Mouse (Mus musculus): ENCODE results near the gene Mcpt8. TPM values are rescaled to one million over a fixed set of nuclear protein-coding genes. Genes with fewer than 3 reads are reported as not detected.
"Not testable (repeated sequence)": the region's sequence is repeated elsewhere in the genome, so short reads cannot be mapped to it uniquely, and the experiment has no call there.

The Mcpt8 gene
- polyA plus RNA-seq, 1 experiment: not detected

DNA sequence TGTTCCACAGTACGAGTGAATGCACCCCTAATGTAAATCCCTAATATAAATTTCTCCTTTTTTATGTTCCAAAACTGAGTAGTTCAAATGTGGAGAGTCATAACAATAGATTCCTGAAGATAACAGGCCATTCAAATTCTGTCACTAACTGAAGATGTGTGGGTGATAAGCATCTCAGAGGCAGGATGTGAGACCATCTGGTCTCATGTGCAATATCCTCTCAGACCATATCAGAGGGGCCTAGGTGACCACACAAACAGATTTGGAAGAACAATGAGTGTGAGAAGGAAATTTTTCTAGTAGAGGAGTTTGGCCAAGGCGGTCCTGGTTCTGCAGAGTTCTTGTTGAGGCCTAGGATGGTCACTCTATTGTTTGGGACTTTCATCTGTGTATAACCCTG lies 8.3 kb upstream of the Mcpt8 start:
- H3K4me3 ChIP-seq (ENCODE audit: low read depth, low read length): no peak overlapping the region
- no peaks in the 10 kb centered on the region for H3K4me1 ChIP-seq (ENCODE audit: control insufficient read depth, insufficient read depth, low read length)
- H3K9me3 ChIP-seq (replicated peaks; ENCODE audit: control insufficient read depth, insufficient read depth, low read length, poor library complexity, severe bottlenecking): 0 out of 2 replicates have a peak, but pooled peaks cover 4% of the 10 kb centered on the region
- TF ChIP-seq POLR2A (IDR thresholded peaks at IDR 0.05; ENCODE audit: insufficient read depth, low read length): no peak
- no peak for TF ChIP-seq EP300 (IDR thresholded peaks at IDR 0.05; ENCODE audit: insufficient read depth, low read depth, low read length)
- no peak for TF ChIP-seq CTCF (IDR thresholded peaks at IDR 0.05; ENCODE audit: low read depth, low read length)
- H3K36me3 ChIP-seq (ENCODE audit: control insufficient read depth, insufficient read depth, low read length, poor library complexity, severe bottlenecking): no peaks in the 10 kb centered on the region
- no peak overlapping the region for H3K9ac ChIP-seq (ENCODE audit: low read depth, poor library complexity, severe bottlenecking)
- no peaks in the 10 kb centered on the region for H3K27me3 ChIP-seq (ENCODE audit: control insufficient read depth, insufficient read depth, low read length, poor library complexity, severe bottlenecking)
- no peak overlapping the region for H3K27ac ChIP-seq (ENCODE audit: insufficient read depth, low read length)

DNA sequence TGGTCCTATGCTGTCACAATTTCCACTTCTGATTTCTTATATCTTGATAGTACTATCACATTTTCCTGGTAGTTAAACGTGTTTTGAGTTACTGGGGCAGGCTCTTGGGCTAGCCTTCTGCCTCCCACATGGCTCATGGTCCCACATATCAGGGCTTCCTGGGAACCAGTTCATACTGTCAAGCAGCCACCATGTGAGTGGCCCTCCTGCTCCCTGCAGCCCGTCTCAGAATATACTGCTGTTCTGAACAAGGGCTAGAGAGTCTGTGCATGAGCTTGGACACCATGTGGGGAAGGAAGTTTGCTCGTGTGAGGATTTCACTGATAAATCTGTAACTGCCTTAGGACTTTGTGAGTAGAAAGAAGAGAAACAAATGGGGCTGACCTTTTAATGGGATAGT lies 1.6 kb upstream of the Mcpt8 start:
- Histone ChIP-seq H3K4me1 (ENCODE audit: control insufficient read depth, insufficient read depth, low read length) (no peaks in the 10 kb centered on the region), H3K9ac (ENCODE audit: low read depth, poor library complexity, severe bottlenecking) (no peak overlapping the region), H3K27me3 (ENCODE audit: control insufficient read depth, insufficient read depth, low read length, poor library complexity, severe bottlenecking) (no peaks in the 10 kb centered on the region; the same call in 1 of the 2 replicates), H3K4me3 (ENCODE audit: low read depth, low read length) (no peak overlapping the region), H3K9me3 (replicated peaks; ENCODE audit: control insufficient read depth, insufficient read depth, low read length, poor library complexity, severe bottlenecking) (no peaks in the 10 kb centered on the region), H3K27ac (ENCODE audit: insufficient read depth, low read length) (no peak overlapping the region), H3K36me3 (ENCODE audit: control insufficient read depth, insufficient read depth, low read length, poor library complexity, severe bottlenecking) (no peaks in the 10 kb centered on the region)
- no peak for TF ChIP-seq POLR2A (IDR thresholded peaks at IDR 0.05; ENCODE audit: insufficient read depth, low read length)
- TF ChIP-seq CTCF (IDR thresholded peaks at IDR 0.05; ENCODE audit: low read depth, low read length): no peak
- TF ChIP-seq EP300 (IDR thresholded peaks at IDR 0.05; ENCODE audit: insufficient read depth, low read depth, low read length): no peak

DNA sequence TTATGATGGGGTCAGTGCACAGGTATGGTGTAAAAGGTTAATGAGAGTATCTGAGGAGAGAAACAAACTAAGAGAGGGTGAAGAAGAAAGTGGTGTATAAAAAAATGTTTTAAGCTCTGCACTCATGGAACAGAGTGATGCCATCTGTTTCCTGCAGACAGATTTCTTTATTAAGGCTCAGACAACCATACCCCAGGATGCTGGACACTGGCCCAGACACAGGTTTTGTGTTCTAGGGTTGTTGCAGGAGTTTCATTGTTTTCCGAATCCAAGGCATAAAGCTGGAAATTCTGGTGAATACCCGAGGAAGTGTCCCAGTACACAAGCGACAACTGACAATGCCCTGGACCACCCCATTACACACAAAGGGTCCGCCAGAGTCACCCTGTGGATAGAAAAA lies 3.1 kb downstream of the Mcpt8 start:
- Histone ChIP-seq H3K4me3 (ENCODE audit: low read depth, low read length) (no peak overlapping the region), H3K9me3 (replicated peaks; ENCODE audit: control insufficient read depth, insufficient read depth, low read length, poor library complexity, severe bottlenecking) (no peaks in the 10 kb centered on the region), H3K27ac (ENCODE audit: insufficient read depth, low read length) (no peak overlapping the region), H3K36me3 (ENCODE audit: control insufficient read depth, insufficient read depth, low read length, poor library complexity, severe bottlenecking) (no peaks in the 10 kb centered on the region), H3K27me3 (ENCODE audit: control insufficient read depth, insufficient read depth, low read length, poor library complexity, severe bottlenecking) (no peaks in the 10 kb centered on the region; the same call in 1 of the 2 replicates), H3K4me1 (ENCODE audit: control insufficient read depth, insufficient read depth, low read length) (no peaks in the 10 kb centered on the region), H3K9ac (ENCODE audit: low read depth, poor library complexity, severe bottlenecking) (no peak overlapping the region)
- TF ChIP-seq CTCF (IDR thresholded peaks at IDR 0.05; ENCODE audit: low read depth, low read length) (no peak), POLR2A (IDR thresholded peaks at IDR 0.05; ENCODE audit: insufficient read depth, low read length) (no peak), EP300 (IDR thresholded peaks at IDR 0.05; ENCODE audit: insufficient read depth, low read depth, low read length) (no peak)

DNA sequence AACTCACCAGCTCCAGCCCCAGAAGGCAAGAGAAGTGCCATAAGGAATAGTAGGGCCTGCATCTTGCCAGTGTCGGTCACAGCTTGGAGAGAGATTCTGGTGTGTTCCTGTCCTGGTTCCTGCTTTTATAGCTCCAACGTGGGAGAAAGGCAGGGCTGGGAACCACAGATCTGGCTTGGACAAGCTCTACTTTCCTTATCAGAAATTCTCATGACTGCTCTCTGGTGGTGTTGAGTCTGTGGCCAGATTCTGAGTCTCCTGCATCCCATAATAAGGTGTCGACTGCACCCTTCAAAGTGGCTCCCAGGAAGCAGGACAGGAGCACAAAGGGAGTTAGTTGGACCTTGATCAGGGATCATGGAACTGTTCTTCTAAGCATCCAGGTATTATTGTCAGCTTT lies 22.9 kb downstream of the Mcpt8 start, which contains the start of gene Mcpt4:
TSS of gene Mcpt4 (minus strand) at position 101 of the 400 bp plus-strand sequence.
- not testable (repeated sequence) for H3K27me3 ChIP-seq (ENCODE audit: control insufficient read depth, insufficient read depth, low read length, poor library complexity, severe bottlenecking); H3K4me3 ChIP-seq (ENCODE audit: low read depth, low read length); H3K9me3 ChIP-seq (replicated peaks; ENCODE audit: control insufficient read depth, insufficient read depth, low read length, poor library complexity, severe bottlenecking); H3K4me1 ChIP-seq (ENCODE audit: control insufficient read depth, insufficient read depth, low read length); H3K27ac ChIP-seq (ENCODE audit: insufficient read depth, low read length); H3K36me3 ChIP-seq (ENCODE audit: control insufficient read depth, insufficient read depth, low read length, poor library complexity, severe bottlenecking); H3K9ac ChIP-seq (ENCODE audit: low read depth, poor library complexity, severe bottlenecking)

DNA sequence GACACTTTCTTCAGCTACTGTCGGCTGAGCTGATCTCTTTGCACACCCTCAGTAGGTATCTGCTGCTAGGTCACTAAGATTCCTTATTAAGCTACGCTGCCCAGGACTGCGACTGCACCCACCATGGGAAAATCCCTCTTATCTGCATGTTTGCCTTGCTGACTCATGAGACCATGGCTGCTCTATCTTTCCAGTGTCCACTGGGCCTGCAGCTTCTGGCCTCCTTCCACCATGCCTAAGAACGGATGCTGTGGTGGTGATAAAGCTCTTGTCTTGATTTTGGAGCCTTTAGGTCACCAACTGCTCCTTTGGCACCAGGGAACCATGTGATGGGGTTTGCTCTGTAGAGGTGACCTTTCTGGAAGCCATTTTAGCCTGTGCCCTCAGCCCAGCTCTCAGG lies 27.4 kb downstream of the Mcpt8 start:
- no peaks in the 10 kb centered on the region for H3K4me1 ChIP-seq (ENCODE audit: control insufficient read depth, insufficient read depth, low read length)
- no peak overlapping the region for H3K27ac ChIP-seq (ENCODE audit: insufficient read depth, low read length)
- H3K4me3 ChIP-seq (ENCODE audit: low read depth, low read length): no peak overlapping the region
- no peak overlapping the region for H3K9ac ChIP-seq (ENCODE audit: low read depth, poor library complexity, severe bottlenecking)
- no peaks in the 10 kb centered on the region for H3K27me3 ChIP-seq (ENCODE audit: control insufficient read depth, insufficient read depth, low read length, poor library complexity, severe bottlenecking)
- no peak for TF ChIP-seq POLR2A (IDR thresholded peaks at IDR 0.05; ENCODE audit: insufficient read depth, low read length)
- no peak for TF ChIP-seq CTCF (IDR thresholded peaks at IDR 0.05; ENCODE audit: low read depth, low read length)
- no peak for TF ChIP-seq EP300 (IDR thresholded peaks at IDR 0.05; ENCODE audit: insufficient read depth, low read depth, low read length)
- H3K9me3 ChIP-seq (replicated peaks; ENCODE audit: control insufficient read depth, insufficient read depth, low read length, poor library complexity, severe bottlenecking): no peaks in the 10 kb centered on the region
- no peaks in the 10 kb centered on the region for H3K36me3 ChIP-seq (ENCODE audit: control insufficient read depth, insufficient read depth, low read length, poor library complexity, severe bottlenecking)

- H3K27ac ChIP-seq (ENCODE audit: insufficient read depth, low read length): no peak overlapping the region
- no peak overlapping the region for H3K4me3 ChIP-seq (ENCODE audit: low read depth, low read length)
- H3K27me3 ChIP-seq (ENCODE audit: control insufficient read depth, insufficient read depth, low read length, poor library complexity, severe bottlenecking): no peaks in the 10 kb centered on the region
- no peak overlapping the region for H3K9ac ChIP-seq (ENCODE audit: low read depth, poor library complexity, severe bottlenecking)
- TF ChIP-seq EP300 (IDR thresholded peaks at IDR 0.05; ENCODE audit: insufficient read depth, low read depth, low read length) (no peak), CTCF (IDR thresholded peaks at IDR 0.05; ENCODE audit: low read depth, low read length) (no peak), POLR2A (IDR thresholded peaks at IDR 0.05; ENCODE audit: insufficient read depth, low read length) (no peak)
- H3K9me3 ChIP-seq (replicated peaks; ENCODE audit: control insufficient read depth, insufficient read depth, low read length, poor library complexity, severe bottlenecking): no peaks in the 10 kb centered on the region
- H3K36me3 ChIP-seq (ENCODE audit: control insufficient read depth, insufficient read depth, low read length, poor library complexity, severe bottlenecking): no peaks in the 10 kb centered on the region
- H3K4me1 ChIP-seq (ENCODE audit: control insufficient read depth, insufficient read depth, low read length): no peaks in the 10 kb centered on the region
Measured at GRCm38 (mm10) chr14:56055408-56055807, 29.7 kb downstream of the Mcpt8 start.

GRCm38 (mm10) chr14:56041792-56042191 lies 43.3 kb downstream of the Mcpt8 start, which contains the start of gene Mcpt2:
Gene Mcpt2, plus strand, starts transcription at chr14:56042041.
- H3K36me3 ChIP-seq (ENCODE audit: control insufficient read depth, insufficient read depth, low read length, poor library complexity, severe bottlenecking); H3K27me3 ChIP-seq (ENCODE audit: control insufficient read depth, insufficient read depth, low read length, poor library complexity, severe bottlenecking); H3K27ac ChIP-seq (ENCODE audit: insufficient read depth, low read length); H3K9ac ChIP-seq (ENCODE audit: low read depth, poor library complexity, severe bottlenecking); H3K9me3 ChIP-seq (replicated peaks; ENCODE audit: control insufficient read depth, insufficient read depth, low read length, poor library complexity, severe bottlenecking); H3K4me3 ChIP-seq (ENCODE audit: low read depth, low read length); H3K4me1 ChIP-seq (ENCODE audit: control insufficient read depth, insufficient read depth, low read length): not testable (repeated sequence)
